Mouse (Mus musculus): ENCODE data around the gene Adgrb3.

GRCm38 (mm10) chr1:25107500-25108101 lies 721.9 kb downstream of the Adgrb3 start:
- TF ChIP-seq CTCF (IDR thresholded peaks at IDR 0.05; ENCODE audit: extremely low read depth, insufficient read depth, low read length) (no peak), POLR2A (IDR thresholded peaks at IDR 0.05; ENCODE audit: extremely low read depth, insufficient read depth, low read length) (no peak)

Measured in cortical plate, adult 2 months (tissue).